9 mouse cellular contexts compared by ENCODE assay signal in genomic region chr11:20396204-20396848, GRCm38 (mm10).
DNase-seq lines count a peak whose midpoint lies in the region; ATAC-seq lines count a peak whose summit lies in the region.
"Had no signal": no experiment of that assay in that cellular context is flagged by ENCODE, and none has a peak within 500 bp of the region (broad histone marks: within the 10 kb centered on the region; RNA-seq: fewer than 3 reads in every experiment).

No protein-coding gene starts in this region.

- intact Hi-C loops in left cerebral cortex, postnatal 14 days (cut with DNase I): loop anchor here (5.0 kb wide), 1 partner anchor 64 kb away; the partner anchor contains the start of gene Slc1a4

- H3K4me3 ChIP-seq in forebrain, embryonic 13.5 days: no peak overlapping the region
- H3K4me3 ChIP-seq in forebrain, embryonic 10.5 days: no peak overlapping the region
- no peak overlapping the region for H3K4me3 ChIP-seq in midbrain, embryonic 16.5 days (ENCODE audit: low read depth, low read length)
- H3K4me3 ChIP-seq: heart, embryonic 13.5 days had no signal

- H3K27me3 ChIP-seq in forebrain, embryonic 13.5 days: no peaks in the 10 kb centered on the region
- no peaks in the 10 kb centered on the region for H3K27me3 ChIP-seq in forebrain, embryonic 10.5 days (ENCODE audit: poor library complexity, severe bottlenecking)
- H3K27me3 ChIP-seq in midbrain, embryonic 16.5 days (ENCODE audit: control insufficient read depth, insufficient read depth, low read depth, low read length): no peaks in the 10 kb centered on the region

- peaks cover 7% of the 10 kb centered on the region; the same call in 1 of the 2 replicates for H3K4me1 ChIP-seq in forebrain, embryonic 13.5 days
- peaks cover 8% of the 10 kb centered on the region for H3K4me1 ChIP-seq in forebrain, embryonic 10.5 days
- H3K4me1 ChIP-seq in midbrain, embryonic 16.5 days (ENCODE audit: control insufficient read depth, insufficient read depth, low read length): peaks cover 3% of the 10 kb centered on the region; the same call in 1 of the 2 replicates

- no peak for DNase-seq in forebrain, embryonic 10.5 days (ENCODE audit: extremely low spot score, low spot score)
- peak; percentile 48 to 56 for DNase-seq in cerebellum, postnatal 10 days
- DNase-seq in left cerebral cortex, postnatal 14 days (ENCODE audit: low spot score in 2 of 2): peak; percentile 35 to 67
- no peak for DNase-seq in adrenal gland, postnatal 4 days (ENCODE audit: low spot score in 2 of 2)
- DNase-seq in thymus, postnatal 10 days (ENCODE audit: low spot score in 2 of 2): no peak
- DNase-seq in urinary bladder, postnatal 25 days (ENCODE audit: low spot score): no peak

- H3K9ac ChIP-seq in forebrain, embryonic 13.5 days: no peak overlapping the region
- H3K9ac ChIP-seq in midbrain, embryonic 16.5 days (ENCODE audit: low read depth, low read length): no peak overlapping the region
- H3K9ac ChIP-seq: heart, embryonic 13.5 days had no signal

- H3K36me3 ChIP-seq in forebrain, embryonic 13.5 days (ENCODE audit: poor library complexity, severe bottlenecking): no peaks in the 10 kb centered on the region
- no peaks in the 10 kb centered on the region for H3K36me3 ChIP-seq in forebrain, embryonic 10.5 days (replicated peaks)
- H3K36me3 ChIP-seq in midbrain, embryonic 16.5 days (ENCODE audit: control insufficient read depth, insufficient read depth, low read length): no peaks in the 10 kb centered on the region
- H3K36me3 ChIP-seq: heart, embryonic 13.5 days had no signal

- no peak overlapping the region for H3K4me2 ChIP-seq in forebrain, embryonic 13.5 days
- no peak overlapping the region for H3K4me2 ChIP-seq in midbrain, embryonic 16.5 days (ENCODE audit: low read length)
- H3K4me2 ChIP-seq: heart, embryonic 13.5 days had no signal

- ATAC-seq in forebrain, embryonic 13.5 days: peak; percentile 54; the same call in 1 of the 2 replicates
- peak; percentile 66; the same call in 1 of the 2 replicates for ATAC-seq in midbrain, embryonic 16.5 days

- peaks cover 2% of the 10 kb centered on the region for H3K9me3 ChIP-seq in forebrain, embryonic 13.5 days (replicated peaks)
- peaks cover 17% of the 10 kb centered on the region for H3K9me3 ChIP-seq in forebrain, embryonic 10.5 days
- H3K9me3 ChIP-seq in midbrain, embryonic 16.5 days (replicated peaks; ENCODE audit: control insufficient read depth, low read length, poor library complexity, severe bottlenecking): peaks cover 1% of the 10 kb centered on the region; the same call in 1 of the 2 replicates

- no peak overlapping the region for H3K27ac ChIP-seq in forebrain, embryonic 13.5 days
- no peak overlapping the region for H3K27ac ChIP-seq in forebrain, embryonic 10.5 days
- H3K27ac ChIP-seq in midbrain, embryonic 16.5 days (ENCODE audit: low read length): no peak overlapping the region; the same call in 1 of the 2 replicates
- H3K27ac ChIP-seq: heart, embryonic 13.5 days had no signal

- WGBS in forebrain, embryonic 13.5 days: 77% methylated on average over 11 of the region's 11 CpGs
- WGBS in forebrain, embryonic 10.5 days: 87% methylated on average over 11 of the region's 11 CpGs
- 65% methylated on average over 11 of the region's 11 CpGs for WGBS in midbrain, embryonic 16.5 days

Comparison
In these comparisons a context has a peak if more than half of its experiments do, and no peak if none do; other contexts are left out.
1. DNase-seq: peak in cerebellum, postnatal 10 days (2 of 2) and left cerebral cortex, postnatal 14 days (2 of 2); none in forebrain, embryonic 10.5 days (single experiment), adrenal gland, postnatal 4 days (0 of 2), thymus, postnatal 10 days (0 of 2) and urinary bladder, postnatal 25 days (single experiment).